Mouse (Mus musculus): ENCODE results near the gene Arhgef10l. TPM values are rescaled to one million over a fixed set of nuclear protein-coding genes. Genes with fewer than 3 reads are reported as not detected.
A peak's percentile ranks its signal among the peaks of the same experiment; 100 is the strongest.

Arhgef10l gene
- polyA plus RNA-seq, 1 experiment from 2014 or later, result 5.4 TPM

- Histone ChIP-seq H3K27me3 (replicated peaks; ENCODE audit: control insufficient read depth, insufficient read depth, low read length) (no peaks in the 10 kb centered on the region), H3K4me3 (ENCODE audit: low read depth, low read length) (no peak overlapping the region), H3K9me3 (ENCODE audit: control insufficient read depth) (no peaks in the 10 kb centered on the region), H3K27ac (ENCODE audit: low read depth, low read length) (peak overlapping the region; percentile 50), H3K4me1 (replicated peaks; ENCODE audit: control insufficient read depth, insufficient read depth, low read length) (no peaks in the 10 kb centered on the region), H3K4me2 (replicated peaks; ENCODE audit: low read depth) (no peak overlapping the region), H3K36me3 (ENCODE audit: control insufficient read depth, insufficient read depth) (no peaks in the 10 kb centered on the region), H3K9ac (ENCODE audit: low read depth, low read length) (no peak overlapping the region)
- 46% methylated on average over 15 of the region's 15 CpGs for WGBS
- TF ChIP-seq CTCF (IDR thresholded peaks at IDR 0.05; ENCODE audit: low read depth), result no peak
- 0 out of 2 replicates have a peak, but pooled peaks have one; percentile 12 for ATAC-seq
Observed at GRCm38 (mm10) chr4:140630651-140631241, 35.1 kb downstream of the Arhgef10l start.

GRCm38 (mm10) chr4:140630136-140630535, 35.7 kb downstream of the Arhgef10l start:
- ATAC-seq, result no peak
- H3K4me1 ChIP-seq (replicated peaks; ENCODE audit: control insufficient read depth, insufficient read depth, low read length), result no peaks in the 10 kb centered on the region
- no peaks in the 10 kb centered on the region for H3K9me3 ChIP-seq (ENCODE audit: control insufficient read depth)
- WGBS, result 71% methylated on average over 5 of the region's 6 CpGs
- no peak overlapping the region for H3K27ac ChIP-seq (ENCODE audit: low read depth, low read length)
- no peak for TF ChIP-seq CTCF (IDR thresholded peaks at IDR 0.05; ENCODE audit: low read depth)
- no peak overlapping the region for H3K4me2 ChIP-seq (replicated peaks; ENCODE audit: low read depth)
- H3K36me3 ChIP-seq (ENCODE audit: control insufficient read depth, insufficient read depth), result no peaks in the 10 kb centered on the region
- no peak overlapping the region for H3K4me3 ChIP-seq (ENCODE audit: low read depth, low read length)
- H3K9ac ChIP-seq (ENCODE audit: low read depth, low read length), result no peak overlapping the region
- no peaks in the 10 kb centered on the region for H3K27me3 ChIP-seq (replicated peaks; ENCODE audit: control insufficient read depth, insufficient read depth, low read length)

GRCm38 (mm10) chr4:140628971-140629370, 36.8 kb downstream of the Arhgef10l start:
- Histone ChIP-seq H3K4me1 (replicated peaks; ENCODE audit: control insufficient read depth, insufficient read depth, low read length) (peaks cover 3% of the 10 kb centered on the region; the same call in 1 of the 2 replicates), H3K4me2 (replicated peaks; ENCODE audit: low read depth) (no peak overlapping the region), H3K36me3 (ENCODE audit: control insufficient read depth, insufficient read depth) (no peaks in the 10 kb centered on the region), H3K4me3 (ENCODE audit: low read depth, low read length) (no peak overlapping the region), H3K27ac (ENCODE audit: low read depth, low read length) (no peak overlapping the region), H3K27me3 (replicated peaks; ENCODE audit: control insufficient read depth, insufficient read depth, low read length) (no peaks in the 10 kb centered on the region), H3K9me3 (ENCODE audit: control insufficient read depth) (no peaks in the 10 kb centered on the region), H3K9ac (ENCODE audit: low read depth, low read length) (no peak overlapping the region)
- ATAC-seq, result no peak
- WGBS, result 60% methylated on average over 4 of the region's 4 CpGs
- no peak for TF ChIP-seq CTCF (IDR thresholded peaks at IDR 0.05; ENCODE audit: low read depth)

GRCm38 (mm10) chr4:140628412-140628943, 37.3 kb downstream of the Arhgef10l start:
- Histone ChIP-seq H3K27me3 (replicated peaks; ENCODE audit: control insufficient read depth, insufficient read depth, low read length) (no peaks in the 10 kb centered on the region), H3K36me3 (ENCODE audit: control insufficient read depth, insufficient read depth) (no peaks in the 10 kb centered on the region), H3K27ac (ENCODE audit: low read depth, low read length) (no peak overlapping the region), H3K9ac (ENCODE audit: low read depth, low read length) (no peak overlapping the region), H3K4me3 (ENCODE audit: low read depth, low read length) (no peak overlapping the region), H3K4me1 (replicated peaks; ENCODE audit: control insufficient read depth, insufficient read depth, low read length) (peaks cover 7% of the 10 kb centered on the region; the same call in 1 of the 2 replicates), H3K4me2 (replicated peaks; ENCODE audit: low read depth) (no peak overlapping the region), H3K9me3 (ENCODE audit: control insufficient read depth) (no peaks in the 10 kb centered on the region)
- 76% methylated on average over 11 of the region's 11 CpGs for WGBS
- no peak for ATAC-seq
- no peak for TF ChIP-seq CTCF (IDR thresholded peaks at IDR 0.05; ENCODE audit: low read depth)

GRCm38 (mm10) chr4:140625651-140626525, 39.9 kb downstream of the Arhgef10l start:
- H3K4me1 ChIP-seq (replicated peaks; ENCODE audit: control insufficient read depth, insufficient read depth, low read length), result peaks cover 7% of the 10 kb centered on the region; the same call in 1 of the 2 replicates
- ATAC-seq, result no peak
- TF ChIP-seq CTCF (IDR thresholded peaks at IDR 0.05; ENCODE audit: low read depth), result no peak
- no peaks in the 10 kb centered on the region for H3K36me3 ChIP-seq (ENCODE audit: control insufficient read depth, insufficient read depth)
- no peaks in the 10 kb centered on the region for H3K27me3 ChIP-seq (replicated peaks; ENCODE audit: control insufficient read depth, insufficient read depth, low read length)
- H3K9me3 ChIP-seq (ENCODE audit: control insufficient read depth), result no peaks in the 10 kb centered on the region
- no peak overlapping the region for H3K9ac ChIP-seq (ENCODE audit: low read depth, low read length)
- H3K27ac ChIP-seq (ENCODE audit: low read depth, low read length), result no peak overlapping the region
- H3K4me2 ChIP-seq (replicated peaks; ENCODE audit: low read depth), result no peak overlapping the region
- no peak overlapping the region for H3K4me3 ChIP-seq (ENCODE audit: low read depth, low read length)
- WGBS, result 85% methylated on average over 12 of the region's 12 CpGs
